Mouse (Mus musculus) neural tube, embryonic 13.5 days (tissue): ENCODE data around the gene Pprc1. TPM values are rescaled to one million over a fixed set of nuclear protein-coding genes. Genes with fewer than 3 reads are reported as not detected.

ENCODE experiments used
- ATAC-seq: fragments of 200-750 bp; cut with Nextera tagmentation; 2 replicates; pipeline ENCODE4 v1.8.0; 2017; ENCODE audit warnings: low read depth, mild to moderate bottlenecking, moderate TSS enrichment, moderate library complexity
- H3K27ac ChIP-seq: fragments of 300-500 bp; sonication (generic); replicated peaks from 2 replicates; pipeline ENCODE4 v1.5.1; 2015; ENCODE audit warnings: moderate library complexity, mild to moderate bottlenecking, inconsistent platforms
- H3K27me3 ChIP-seq: fragments of 300-500 bp; sonication (generic); 2 replicates; pipeline ENCODE4 v1.6.1; 2015; ENCODE audit warnings: mild to moderate bottlenecking, inconsistent platforms
- H3K36me3 ChIP-seq: fragments of 300-500 bp; sonication (generic); 2 replicates; pipeline ENCODE4 v1.6.1; 2015; ENCODE audit warnings: mild to moderate bottlenecking, inconsistent platforms
- H3K4me1 ChIP-seq: fragments of 300-500 bp; sonication (generic); replicated peaks from 2 replicates; pipeline ENCODE4 v1.6.1; 2015; ENCODE audit warnings: inconsistent platforms
- H3K4me2 ChIP-seq: fragments of 300-500 bp; sonication (generic); 2 replicates; pipeline ENCODE4 v1.6.1; 2015; ENCODE audit warnings: inconsistent platforms, mild to moderate bottlenecking, moderate library complexity
- H3K4me3 ChIP-seq: fragments of 300-500 bp; sonication (generic); 2 replicates; pipeline ENCODE4 v1.5.1; 2015; ENCODE audit warnings: mild to moderate bottlenecking, inconsistent platforms
- H3K9ac ChIP-seq: fragments of 300-500 bp; sonication (generic); 2 replicates; pipeline ENCODE4 v1.6.1; 2015; ENCODE audit warnings: moderate library complexity, mild to moderate bottlenecking, inconsistent platforms
- H3K9me3 ChIP-seq: fragments of 300-500 bp; sonication (generic); 2 replicates; pipeline ENCODE4 v1.6.1; 2016; ENCODE audit warnings: inconsistent platforms
- WGBS: fragments of 180-500 bp; shearing (Covaris S2); methylation state at CpG from one replicate; pipeline ENCODE4 v1.1.7; 2015; 5-methylcytosine and 5-hydroxymethylcytosine counted together
- polyA plus RNA-seq: library from polyadenylated mRNA; unstranded; fragments of >200 nt; fragmentation: Nextera tagmentation; extraction: Ambion mirVana; gene quantifications from 2 replicates; pipeline ENCODE4 v1.2.1, GENCODE M21; 2015

Gene Pprc1
- polyA plus RNA-seq, 1 experiment from 2014 or later, result 17.1 TPM

- Histone ChIP-seq H3K27ac (no peak overlapping the region), H3K4me2 (no peak overlapping the region), H3K4me3 (no peak overlapping the region), H3K9me3 (no peaks in the 10 kb centered on the region), H3K9ac (no peak overlapping the region), H3K27me3 (no peaks in the 10 kb centered on the region), H3K4me1 (peaks cover 23% of the 10 kb centered on the region), H3K36me3 (peaks cover 58% of the 10 kb centered on the region)
- ATAC-seq, result no peak
- WGBS, result 89% methylated on average over 5 of the region's 5 CpGs
Measured at GRCm38 (mm10) chr19:46074266-46074665, 29.6 kb downstream of the Pprc1 start.

- WGBS, result under 1% methylated on average over 66 of the region's 66 CpGs
- ATAC-seq, result peak; percentile 95
- Histone ChIP-seq H3K4me1 (peaks cover 23% of the 10 kb centered on the region), H3K27ac (peak within 1 kb of the TSS; percentile 20; the same call in 1 of the 2 replicates), H3K4me3 (peak within 1 kb of the TSS; percentile 82), H3K9ac (peak within 1 kb of the TSS; percentile 77), H3K9me3 (no peaks in the 10 kb centered on the region), H3K36me3 (peaks cover 58% of the 10 kb centered on the region), H3K4me2 (peak within 1 kb of the TSS; percentile 93), H3K27me3 (no peaks in the 10 kb centered on the region)
Measured at GRCm38 (mm10) chr19:46075616-46076607, 31.2 kb downstream of the Pprc1 start, which contains the start of gene Nolc1. Gene Nolc1, plus strand, starts transcription at chr19:46075863.

- ATAC-seq, result no peak
Measured at GRCm38 (mm10) chr19:46078535-46078934, 33.8 kb downstream of the Pprc1 start.

GRCm38 (mm10) chr19:46085185-46085584 lies 40.5 kb downstream of the Pprc1 start:
- Histone ChIP-seq H3K27me3 (no peaks in the 10 kb centered on the region), H3K36me3 (peaks cover 64% of the 10 kb centered on the region), H3K4me1 (no peaks in the 10 kb centered on the region), H3K4me2 (no peak overlapping the region), H3K4me3 (no peak overlapping the region), H3K9ac (no peak overlapping the region), H3K9me3 (no peaks in the 10 kb centered on the region), H3K27ac (no peak overlapping the region)
- WGBS, result 95% methylated on average over 8 of the region's 8 CpGs
- no peak for ATAC-seq

More at GRCm38 (mm10) chr19:46078535-46078934, 33.8 kb downstream of the Pprc1 start:
- 61% methylated on average over 3 of the region's 3 CpGs for WGBS
- Histone ChIP-seq H3K4me1 (peaks cover 23% of the 10 kb centered on the region), H3K27me3 (no peaks in the 10 kb centered on the region), H3K36me3 (peaks cover 58% of the 10 kb centered on the region), H3K9me3 (no peaks in the 10 kb centered on the region), H3K9ac (no peak overlapping the region), H3K4me3 (no peak overlapping the region), H3K27ac (no peak overlapping the region), H3K4me2 (no peak overlapping the region)

GRCm38 (mm10) chr19:46086337-46086736 lies 41.7 kb downstream of the Pprc1 start:
- WGBS, result 60% methylated on average over 3 of the region's 3 CpGs
- H3K4me1 ChIP-seq, result no peaks in the 10 kb centered on the region
- no peak overlapping the region for H3K9ac ChIP-seq
- H3K9me3 ChIP-seq, result no peaks in the 10 kb centered on the region
- H3K27me3 ChIP-seq, result no peaks in the 10 kb centered on the region
- peaks cover 53% of the 10 kb centered on the region for H3K36me3 ChIP-seq
- no peak overlapping the region for H3K4me3 ChIP-seq
- ATAC-seq, result no peak
- H3K27ac ChIP-seq, result no peak overlapping the region
- no peak overlapping the region for H3K4me2 ChIP-seq

DNA sequence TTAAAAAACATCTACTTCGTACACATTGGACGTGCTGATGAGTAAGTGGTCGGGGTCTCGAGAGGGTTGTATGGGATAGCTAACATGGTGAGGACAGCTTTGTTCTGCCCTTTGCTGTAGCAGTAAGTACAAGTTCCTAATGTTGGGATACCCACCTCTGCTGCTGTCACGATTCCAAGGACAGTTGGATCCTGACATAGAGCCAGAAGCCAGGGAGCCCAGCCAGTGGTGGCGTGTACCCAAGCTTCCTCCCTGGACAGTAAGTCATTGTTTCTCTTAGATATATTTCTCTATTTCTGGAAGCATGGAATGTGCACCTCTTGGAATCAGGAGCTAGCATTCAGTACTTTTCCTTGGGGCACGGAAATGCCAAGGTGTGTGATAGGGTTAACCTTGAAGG lies 43.2 kb downstream of the Pprc1 start:
- 85% methylated on average over 7 of the region's 7 CpGs for WGBS
- Histone ChIP-seq H3K27ac (no peak overlapping the region), H3K4me2 (no peak overlapping the region), H3K27me3 (no peaks in the 10 kb centered on the region), H3K9me3 (no peaks in the 10 kb centered on the region), H3K4me1 (no peaks in the 10 kb centered on the region), H3K4me3 (no peak overlapping the region), H3K9ac (no peak overlapping the region), H3K36me3 (peaks cover 37% of the 10 kb centered on the region)
- no peak for ATAC-seq

DNA sequence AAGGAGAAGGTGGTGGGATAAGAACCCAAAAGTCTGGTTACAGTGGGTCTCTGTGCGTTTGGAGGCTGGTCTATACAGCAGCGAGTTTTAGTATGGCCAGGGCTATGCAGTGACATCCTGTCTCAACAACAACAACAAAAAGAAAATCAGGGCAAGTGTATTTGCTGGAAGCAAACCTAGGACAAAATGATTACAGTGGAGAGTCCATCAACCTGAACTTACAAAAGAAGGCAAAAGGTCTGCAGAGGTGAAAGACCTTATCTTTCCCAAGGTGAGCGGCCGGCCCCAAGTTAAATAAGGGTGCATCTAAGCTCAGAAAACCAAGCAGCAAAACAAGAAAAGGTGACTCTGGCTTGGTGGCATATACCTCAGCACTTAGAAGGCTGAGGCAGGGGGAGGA lies 47.0 kb downstream of the Pprc1 start:
- Histone ChIP-seq H3K9ac (no peak overlapping the region), H3K27ac (no peak overlapping the region), H3K4me1 (no peaks in the 10 kb centered on the region), H3K27me3 (no peaks in the 10 kb centered on the region), H3K9me3 (no peaks in the 10 kb centered on the region), H3K36me3 (no peaks in the 10 kb centered on the region), H3K4me2 (no peak overlapping the region), H3K4me3 (no peak overlapping the region)
- WGBS, result 89% methylated on average over 4 of the region's 4 CpGs
- ATAC-seq, result no peak

GRCm38 (mm10) chr19:46094144-46094543 lies 49.5 kb downstream of the Pprc1 start:
- Histone ChIP-seq H3K4me3 (no peak overlapping the region), H3K27me3 (no peaks in the 10 kb centered on the region), H3K4me1 (no peaks in the 10 kb centered on the region), H3K27ac (no peak overlapping the region), H3K4me2 (no peak overlapping the region), H3K36me3 (no peaks in the 10 kb centered on the region), H3K9me3 (no peaks in the 10 kb centered on the region), H3K9ac (no peak overlapping the region)
- 94% methylated on average over 2 of the region's 2 CpGs for WGBS
- no peak for ATAC-seq

DNA sequence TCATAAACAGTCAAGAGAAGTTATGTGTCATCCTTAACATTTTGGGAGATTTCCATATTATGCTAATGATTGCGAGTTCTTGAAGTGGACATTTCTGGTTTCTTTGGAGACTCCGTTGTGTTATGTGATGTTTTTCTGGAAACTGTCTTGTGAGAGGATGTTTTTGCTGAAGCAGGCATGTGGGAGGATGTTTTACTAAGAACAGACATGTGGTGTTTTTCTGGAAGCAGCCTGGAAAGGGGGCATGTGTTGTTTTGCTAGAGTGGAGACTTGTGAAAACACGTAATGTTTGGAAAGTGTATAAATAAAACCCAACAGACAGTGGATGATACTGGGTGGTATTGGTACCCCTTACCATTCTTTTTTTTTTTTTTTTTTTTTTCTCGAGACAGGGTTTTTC lies 50.6 kb downstream of the Pprc1 start:
- no peaks in the 10 kb centered on the region for H3K4me1 ChIP-seq
- H3K9ac ChIP-seq, result no peak overlapping the region
- H3K27ac ChIP-seq, result no peak overlapping the region
- no peak for ATAC-seq
- WGBS, result 85% methylated on average over 4 of the region's 4 CpGs
- no peaks in the 10 kb centered on the region for H3K9me3 ChIP-seq
- no peaks in the 10 kb centered on the region for H3K27me3 ChIP-seq
- H3K4me2 ChIP-seq, result no peak overlapping the region
- H3K36me3 ChIP-seq, result no peaks in the 10 kb centered on the region
- H3K4me3 ChIP-seq, result no peak overlapping the region

DNA sequence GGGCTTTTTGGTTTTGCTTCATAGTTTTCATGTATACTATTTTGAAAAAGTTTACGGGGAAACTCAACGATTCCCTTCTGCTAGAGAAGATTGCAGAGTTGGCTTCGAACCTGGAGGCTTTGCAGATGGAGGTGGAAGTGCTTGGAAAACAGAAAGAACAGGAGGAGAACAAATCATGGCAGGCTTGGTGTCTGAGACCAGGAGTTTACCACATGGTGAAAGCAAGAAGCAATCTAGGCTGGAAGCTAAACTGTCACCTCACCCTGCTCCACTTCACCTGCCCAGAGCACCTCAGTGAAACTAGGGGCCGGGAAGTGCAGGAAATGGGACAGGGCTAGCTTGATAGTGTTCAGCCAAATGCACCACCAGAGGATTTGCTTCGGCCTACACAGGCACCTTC lies 51.7 kb downstream of the Pprc1 start:
- H3K36me3 ChIP-seq, result no peaks in the 10 kb centered on the region
- WGBS, result 88% methylated on average over 5 of the region's 5 CpGs

DNA sequence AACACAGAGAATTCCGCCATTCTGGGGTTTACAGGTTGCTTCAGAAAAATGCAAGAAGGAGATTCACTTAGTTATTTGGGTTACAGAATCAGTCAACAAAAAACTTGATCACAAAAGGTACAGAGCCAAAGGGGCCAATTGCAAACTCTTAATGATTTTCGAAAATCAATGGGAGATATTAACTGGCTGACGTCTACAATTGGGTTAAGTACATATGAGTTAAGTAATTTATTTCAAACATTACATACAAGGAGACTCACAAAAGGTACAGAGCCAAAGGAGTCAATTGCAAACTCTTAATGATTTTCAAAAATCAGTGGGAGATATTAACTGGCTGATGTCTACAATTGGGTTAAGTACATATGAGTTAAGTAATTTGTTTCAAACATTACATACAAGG lies 54.9 kb downstream of the Pprc1 start:
- 94% methylated on average over 3 of the region's 3 CpGs for WGBS
- H3K27ac ChIP-seq, result no peak overlapping the region

More for the DNA sequence above, 51.7 kb downstream of the Pprc1 start:
- Histone ChIP-seq H3K9me3 (no peaks in the 10 kb centered on the region), H3K27ac (no peak overlapping the region), H3K4me1 (no peaks in the 10 kb centered on the region), H3K4me2 (no peak overlapping the region), H3K9ac (no peak overlapping the region), H3K4me3 (no peak overlapping the region), H3K27me3 (no peaks in the 10 kb centered on the region)
- no peak for ATAC-seq

GRCm38 (mm10) chr19:46103437-46104186 lies 58.9 kb downstream of the Pprc1 start:
- Histone ChIP-seq H3K4me1 (no peaks in the 10 kb centered on the region), H3K27me3 (no peaks in the 10 kb centered on the region), H3K36me3 (no peaks in the 10 kb centered on the region), H3K4me2 (no peak overlapping the region), H3K9ac (no peak overlapping the region), H3K4me3 (no peak overlapping the region), H3K9me3 (no peaks in the 10 kb centered on the region), H3K27ac (no peak overlapping the region)
- 84% methylated on average over 6 of the region's 6 CpGs for WGBS
- ATAC-seq, result no peak

More for the DNA sequence above, 54.9 kb downstream of the Pprc1 start:
- H3K9me3 ChIP-seq, result no peaks in the 10 kb centered on the region
- H3K4me1 ChIP-seq, result no peaks in the 10 kb centered on the region
- no peak for ATAC-seq
- H3K4me3 ChIP-seq, result no peak overlapping the region
- no peaks in the 10 kb centered on the region for H3K36me3 ChIP-seq
- no peaks in the 10 kb centered on the region for H3K27me3 ChIP-seq
- H3K9ac ChIP-seq, result no peak overlapping the region
- H3K4me2 ChIP-seq, result no peak overlapping the region
